Mouse (Mus musculus) G1E (cell line): ENCODE measurements around the gene Nop56. TPM values are rescaled to one million over a fixed set of nuclear protein-coding genes. Genes with fewer than 3 reads are reported as not detected.

ENCODE experiments used
- ATAC-seq: 2 replicates; pipeline ENCODE4 v1.8.0; 2016; ENCODE audit warnings: mild to moderate bottlenecking; ENCODE audit not compliant: insufficient number of reproducible peaks, poor library complexity, low FRiP score, severe bottlenecking; ENCODE audit errors: extremely low read depth
- DNase-seq: peaks from one replicate; pipeline ENCODE4 v3.0.0; 2012; ENCODE audit warnings: low spot score
- H3K27me3 ChIP-seq: 2 replicates; pipeline ENCODE4 v1.6.1; 2012; ENCODE audit warnings: mild to moderate bottlenecking, low read length, inconsistent platforms; ENCODE audit not compliant: insufficient read depth
- H3K36me3 ChIP-seq: replicated peaks from 2 replicates; pipeline ENCODE3; 2012; ENCODE audit warnings: mild to moderate bottlenecking, inconsistent platforms
- H3K4me1 ChIP-seq: 2 replicates; pipeline ENCODE4 v1.6.1; 2012; ENCODE audit warnings: low read depth, low read length, inconsistent platforms, mixed read lengths; ENCODE audit not compliant: insufficient read depth
- H3K4me3 ChIP-seq: 2 replicates; pipeline ENCODE4 v1.5.1; 2012; ENCODE audit warnings: low read depth, mild to moderate bottlenecking, inconsistent platforms, low read length, moderate library complexity, mixed read lengths
- H3K9me3 ChIP-seq: replicated peaks from 2 replicates; pipeline ENCODE4 v1.6.1; 2012; ENCODE audit warnings: inconsistent platforms
- CTCF ChIP-seq: IDR thresholded peaks from 2 replicates; pipeline ENCODE4 v1.5.1; 2012; ENCODE audit warnings: low read depth, low read length, inconsistent platforms, mixed read lengths
- GATA1 ChIP-seq: IDR thresholded peaks from 2 replicates; pipeline ENCODE4 v1.6.1; 2012; ENCODE audit warnings: borderline replicate concordance, low read length, inconsistent platforms, mixed read lengths
- GATA2 ChIP-seq: IDR thresholded peaks from 2 replicates; pipeline ENCODE4 v1.6.1; 2012; ENCODE audit warnings: low read depth, low read length, inconsistent platforms, borderline replicate concordance
- POLR2AphosphoS5 ChIP-seq: IDR thresholded peaks from 2 replicates; pipeline ENCODE4 v1.6.1; 2012; ENCODE audit warnings: low read depth, low read length, inconsistent platforms; ENCODE audit not compliant: insufficient replicate concordance
- TAL1 ChIP-seq: conservative IDR thresholded peaks from 2 replicates; pipeline ENCODE4 v1.6.1; 2012; ENCODE audit warnings: low read depth, low read length, inconsistent platforms, mixed read lengths
- polyA plus RNA-seq: library from polyadenylated mRNA; stranded (reverse); fragments of >175 nt; gene quantifications from 2 replicates; pipeline ENCODE4 v1.2.3, GENCODE M21; 2012
- total RNA-seq, 2 experiments: library from RNA; stranded (forward) in 1 of 2; stranded (reverse) in 1 of 2; fragments of 200-1000 nt in 1 of 2; fragments of >200 nt in 1 of 2; fragmentation: Nextera tagmentation in 1 of 2; gene quantifications; 2 replicates each; pipeline ENCODE4 v1.2.3; 2014 to 2017

The Nop56 gene
- total and polyA plus RNA-seq, 3 experiments: 102 to 673 (median 381) TPM

- peaks cover 37% of the 10 kb centered on the region for H3K27me3 ChIP-seq
- TF ChIP-seq POLR2AphosphoS5 (no peak), GATA1 (no peak), GATA2 (no peak), TAL1 (no peak), CTCF (no peak)
- no peak for ATAC-seq
- peaks cover 17% of the 10 kb centered on the region for H3K4me1 ChIP-seq
- no peak overlapping the region for H3K4me3 ChIP-seq
- no peak for DNase-seq
- peaks cover 6% of the 10 kb centered on the region for H3K36me3 ChIP-seq
- H3K9me3 ChIP-seq: peaks cover 7% of the 10 kb centered on the region; the same call in 1 of the 2 replicates
Measured at GRCm38 (mm10) chr2:130293009-130293408, 18.8 kb downstream of the Nop56 start.

GRCm38 (mm10) chr2:130293486-130293885, 19.3 kb downstream of the Nop56 start:
- Histone ChIP-seq H3K4me3 (no peak overlapping the region), H3K36me3 (peaks cover 6% of the 10 kb centered on the region), H3K27me3 (peaks cover 42% of the 10 kb centered on the region), H3K9me3 (peaks cover 7% of the 10 kb centered on the region; the same call in 1 of the 2 replicates), H3K4me1 (peaks cover 17% of the 10 kb centered on the region)
- no peak for DNase-seq
- TF ChIP-seq TAL1 (no peak), GATA2 (no peak)
- no peak for ATAC-seq

GRCm38 (mm10) chr2:130294218-130294935, 20.1 kb downstream of the Nop56 start:
- H3K27me3 ChIP-seq: peaks cover 49% of the 10 kb centered on the region
- peaks cover 7% of the 10 kb centered on the region; the same call in 1 of the 2 replicates for H3K9me3 ChIP-seq
- ATAC-seq (no peak), DNase-seq (no peak)
- peaks cover 4% of the 10 kb centered on the region for H3K36me3 ChIP-seq
- no peak overlapping the region; the same call in 1 of the 2 replicates for H3K4me3 ChIP-seq
- TF ChIP-seq POLR2AphosphoS5 (no peak), GATA1 (no peak), CTCF (no peak), GATA2 (no peak), TAL1 (no peak)
- peaks cover 17% of the 10 kb centered on the region for H3K4me1 ChIP-seq

- ATAC-seq (no peak), DNase-seq (no peak)
- peaks cover 53% of the 10 kb centered on the region for H3K27me3 ChIP-seq
- TF ChIP-seq GATA2 (no peak), CTCF (no peak), POLR2AphosphoS5 (no peak), TAL1 (no peak), GATA1 (no peak)
- peaks cover 17% of the 10 kb centered on the region for H3K4me1 ChIP-seq
- H3K9me3 ChIP-seq: peaks cover 7% of the 10 kb centered on the region; the same call in 1 of the 2 replicates
- H3K36me3 ChIP-seq: peaks cover 4% of the 10 kb centered on the region
- H3K4me3 ChIP-seq: no peak within 1 kb of the TSS; the same call in 1 of the 2 replicates
Measured at GRCm38 (mm10) chr2:130294936-130295277, 20.7 kb downstream of the Nop56 start, which contains the start of gene Ebf4. Gene Ebf4, plus strand, starts transcription at chr2:130295169.

- Histone ChIP-seq H3K36me3 (peaks cover 4% of the 10 kb centered on the region), H3K4me1 (peaks cover 17% of the 10 kb centered on the region), H3K9me3 (peaks cover 7% of the 10 kb centered on the region; the same call in 1 of the 2 replicates), H3K4me3 (no peak overlapping the region), H3K27me3 (peaks cover 58% of the 10 kb centered on the region)
- TF ChIP-seq GATA2: no peak
- TF ChIP-seq POLR2AphosphoS5: no peak
- TF ChIP-seq GATA1: no peak
- no peak for TF ChIP-seq CTCF
- no peak for TF ChIP-seq TAL1
- DNase-seq (no peak), ATAC-seq (no peak)
Measured at GRCm38 (mm10) chr2:130295331-130296133, 21.3 kb downstream of the Nop56 start.

GRCm38 (mm10) chr2:130296134-130296745, 22.0 kb downstream of the Nop56 start:
- TF ChIP-seq TAL1 (no peak), POLR2AphosphoS5 (no peak), GATA2 (no peak), GATA1 (no peak), CTCF (no peak)
- peaks cover 4% of the 10 kb centered on the region for H3K36me3 ChIP-seq

More at GRCm38 (mm10) chr2:130296134-130296745, 22.0 kb downstream of the Nop56 start:
- ATAC-seq (no peak), DNase-seq (no peak)
- Histone ChIP-seq H3K9me3 (peaks cover 7% of the 10 kb centered on the region; the same call in 1 of the 2 replicates), H3K27me3 (peaks cover 58% of the 10 kb centered on the region), H3K4me1 (peaks cover 14% of the 10 kb centered on the region), H3K4me3 (no peak overlapping the region)
